Mouse (Mus musculus) heart, adult 2 months (tissue): ENCODE data around the gene Tnfrsf13c. TPM values are rescaled to one million over a fixed set of nuclear protein-coding genes. Genes with fewer than 3 reads are reported as not detected.

Source experiments
- DNase-seq, 2 experiments: peaks; one replicate each; pipeline ENCODE4 v3.0.0; 2021
- H3K27ac ChIP-seq: fragments of 200-600 bp; 2 replicates; pipeline ENCODE4 v1.8.1; 2022
- H3K27me3 ChIP-seq: fragments of 200-500 bp; 2 replicates; pipeline ENCODE4 v1.6.1; 2012; ENCODE audit warnings: mild to moderate bottlenecking, low read length, inconsistent platforms, mixed read lengths; ENCODE audit not compliant: control insufficient read depth, insufficient read depth
- H3K36me3 ChIP-seq: fragments of 200-500 bp; 2 replicates; pipeline ENCODE4 v1.6.1; 2012; ENCODE audit warnings: low read length, inconsistent platforms; ENCODE audit not compliant: control insufficient read depth, insufficient read depth
- H3K4me1 ChIP-seq: fragments of 200-500 bp; 2 replicates; pipeline ENCODE4 v1.6.1; 2011; ENCODE audit warnings: low read length; ENCODE audit not compliant: control insufficient read depth, insufficient read depth
- H3K4me3 ChIP-seq: fragments of 200-600 bp; 2 replicates; pipeline ENCODE4 v1.8.1; 2022
- H3K79me2 ChIP-seq: fragments of 200-500 bp; replicated peaks from 2 replicates; pipeline ENCODE4 v1.6.1; 2012; ENCODE audit warnings: mild to moderate bottlenecking, inconsistent platforms, low read length, moderate library complexity, mixed read lengths; ENCODE audit not compliant: control insufficient read depth, insufficient read depth
- H3K9ac ChIP-seq: fragments of 200-500 bp; 2 replicates; pipeline ENCODE4 v1.6.1; 2012; ENCODE audit warnings: low read depth, mild to moderate bottlenecking, control low read depth, inconsistent platforms, low read length, mixed read lengths
- CTCF ChIP-seq: fragments of 200-600 bp; IDR thresholded peaks from 2 replicates; pipeline ENCODE4 v1.8.1; 2022; ENCODE audit warnings: antibody characterized with exemption, mild to moderate bottlenecking, moderate library complexity
- EP300 ChIP-seq: fragments of 200-500 bp; IDR thresholded peaks from 2 replicates; pipeline ENCODE4 v1.6.1; 2011; ENCODE audit warnings: low read depth, low read length, control low read depth; ENCODE audit not compliant: insufficient read depth
- POLR2A ChIP-seq: fragments of 200-500 bp; IDR thresholded peaks from 2 replicates; pipeline ENCODE4 v1.6.1; 2011; ENCODE audit warnings: mild to moderate bottlenecking, low read depth, low read length, control low read depth; ENCODE audit not compliant: insufficient read depth
- WGBS: fragments of 180-500 bp; shearing (Covaris S2); methylation state at CpG from one replicate; pipeline ENCODE4 v1.1.7; 2018; 5-methylcytosine and 5-hydroxymethylcytosine counted together
- intact Hi-C: fragments of 180-260 bp; cut with DNase I; formaldehyde crosslinking; loops from one replicate; pipeline ENCODE4 v1.15.1; 2025
- polyA plus RNA-seq: library from polyadenylated mRNA; depleted of rRNA; stranded (reverse); fragments of >200 nt; gene quantifications from 2 replicates; pipeline ENCODE4 v1.2.3, GENCODE M21; 2012
- total RNA-seq, 2 experiments: library from RNA; stranded (reverse); gene quantifications; 2 replicates each; pipeline ENCODE4 v1.2.3; 2021

Tnfrsf13c gene
- total and polyA plus RNA-seq, 3 experiments, result 0.16 to 0.86 (median 0.18) TPM

GRCm38 (mm10) chr15:82186931-82187330 lies 37.2 kb downstream of the Tnfrsf13c start:
- H3K9ac ChIP-seq, result no peak overlapping the region
- H3K4me1 ChIP-seq, result peaks cover 1% of the 10 kb centered on the region; the same call in 1 of the 2 replicates
- intact Hi-C loops, result no loop called here
- 52% methylated on average over 5 of the region's 5 CpGs for WGBS
- H3K79me2 ChIP-seq, result no peaks in the 10 kb centered on the region
- H3K27me3 ChIP-seq, result no peaks in the 10 kb centered on the region
- no peak for DNase-seq
- no peak overlapping the region for H3K27ac ChIP-seq
- H3K36me3 ChIP-seq, result no peaks in the 10 kb centered on the region
- TF ChIP-seq EP300, result no peak
- TF ChIP-seq CTCF, result no peak
- TF ChIP-seq POLR2A, result no peak
- no peak overlapping the region for H3K4me3 ChIP-seq

- no peak for TF ChIP-seq EP300
- no peak for TF ChIP-seq CTCF
- TF ChIP-seq POLR2A, result no peak
- Histone ChIP-seq H3K79me2 (no peaks in the 10 kb centered on the region), H3K4me1 (peaks cover 1% of the 10 kb centered on the region; the same call in 1 of the 2 replicates), H3K4me3 (no peak overlapping the region), H3K36me3 (no peaks in the 10 kb centered on the region), H3K9ac (no peak overlapping the region), H3K27ac (no peak overlapping the region), H3K27me3 (no peaks in the 10 kb centered on the region)
- 44% methylated on average over 14 of the region's 14 CpGs for WGBS
- intact Hi-C loops, result no loop called here
- DNase-seq, result peak in 1 of 2 experiments; percentile 41
Measured at GRCm38 (mm10) chr15:82186131-82186530, 38.0 kb downstream of the Tnfrsf13c start.

GRCm38 (mm10) chr15:82185062-82185783 lies 38.9 kb downstream of the Tnfrsf13c start:
- no peak for TF ChIP-seq POLR2A
- TF ChIP-seq CTCF, result no peak
- TF ChIP-seq EP300, result no peak
- intact Hi-C loops, result no loop called here
- no peak overlapping the region for H3K9ac ChIP-seq

GRCm38 (mm10) chr15:82184656-82185055 lies 39.5 kb downstream of the Tnfrsf13c start:
- Histone ChIP-seq H3K4me1 (peaks cover 1% of the 10 kb centered on the region; the same call in 1 of the 2 replicates), H3K27ac (no peak overlapping the region), H3K36me3 (no peaks in the 10 kb centered on the region), H3K4me3 (no peak overlapping the region), H3K9ac (no peak overlapping the region), H3K27me3 (no peaks in the 10 kb centered on the region), H3K79me2 (no peaks in the 10 kb centered on the region)
- TF ChIP-seq EP300, result no peak
- TF ChIP-seq CTCF, result no peak
- no peak for TF ChIP-seq POLR2A
- 94% methylated on average over 10 of the region's 10 CpGs for WGBS
- DNase-seq, result no peak
- intact Hi-C loops, result no loop called here

More at GRCm38 (mm10) chr15:82185062-82185783, 38.9 kb downstream of the Tnfrsf13c start:
- no peak overlapping the region for H3K4me3 ChIP-seq
- no peaks in the 10 kb centered on the region for H3K27me3 ChIP-seq
- H3K27ac ChIP-seq, result no peak overlapping the region
- no peak for DNase-seq
- WGBS, result 91% methylated on average over 14 of the region's 14 CpGs
- H3K79me2 ChIP-seq, result no peaks in the 10 kb centered on the region
- peaks cover 1% of the 10 kb centered on the region; the same call in 1 of the 2 replicates for H3K4me1 ChIP-seq
- no peaks in the 10 kb centered on the region for H3K36me3 ChIP-seq

- WGBS, result 80% methylated on average over 7 of the region's 7 CpGs
- H3K4me3 ChIP-seq, result no peak overlapping the region
- H3K36me3 ChIP-seq, result no peaks in the 10 kb centered on the region
- TF ChIP-seq EP300 (no peak), CTCF (no peak), POLR2A (no peak)
- H3K27me3 ChIP-seq, result no peaks in the 10 kb centered on the region
- intact Hi-C loops, result no loop called here
- H3K4me1 ChIP-seq, result peaks cover 1% of the 10 kb centered on the region; the same call in 1 of the 2 replicates
- H3K27ac ChIP-seq, result no peak overlapping the region
- DNase-seq, result no peak
- no peak overlapping the region for H3K9ac ChIP-seq
- no peaks in the 10 kb centered on the region for H3K79me2 ChIP-seq
Measured at GRCm38 (mm10) chr15:82184183-82184582, 40.0 kb downstream of the Tnfrsf13c start.

GRCm38 (mm10) chr15:82183596-82183995 lies 40.6 kb downstream of the Tnfrsf13c start:
- Histone ChIP-seq H3K4me1 (peaks cover 1% of the 10 kb centered on the region; the same call in 1 of the 2 replicates), H3K79me2 (no peaks in the 10 kb centered on the region), H3K27ac (no peak overlapping the region), H3K36me3 (no peaks in the 10 kb centered on the region), H3K4me3 (no peak overlapping the region), H3K27me3 (no peaks in the 10 kb centered on the region), H3K9ac (no peak overlapping the region)
- intact Hi-C loops, result no loop called here
- WGBS, result 89% methylated on average over 10 of the region's 10 CpGs
- no peak for DNase-seq
- no peak for TF ChIP-seq CTCF
- no peak for TF ChIP-seq POLR2A
- no peak for TF ChIP-seq EP300
